Mouse (Mus musculus): ENCODE measurements around the gene Oas1h.

DNA sequence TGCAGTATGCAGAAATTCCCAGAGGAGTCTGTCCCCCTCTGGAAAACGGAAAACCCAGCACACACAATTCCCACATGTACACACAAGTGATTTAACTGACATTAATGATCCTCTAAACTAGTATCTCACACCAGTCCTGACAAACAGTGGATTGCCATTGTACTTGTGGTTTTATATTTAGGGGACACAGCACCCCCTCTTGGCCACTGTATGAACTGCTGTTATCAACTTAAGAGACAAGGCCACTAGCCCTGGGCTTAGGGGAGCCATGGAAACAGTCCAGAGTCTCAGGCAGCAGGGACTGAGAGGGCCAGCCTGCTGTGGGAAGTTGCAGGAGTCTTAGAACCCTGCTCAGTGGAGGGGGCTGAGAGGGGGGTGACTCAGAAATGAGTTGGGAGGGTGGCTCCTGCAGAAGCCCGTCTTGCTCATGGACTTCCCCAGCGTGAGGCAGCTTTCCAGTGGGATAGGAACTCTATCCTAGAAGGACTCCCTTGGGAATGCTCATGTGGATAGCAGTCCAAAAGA is 4.2 kb downstream of the Oas1h start:
- peak; percentile 64 for TF ChIP-seq ZC3H11A (IDR thresholded peaks at IDR 0.05; ENCODE audit: borderline replicate concordance, low read depth, low read length)
- no peak for TF ChIP-seq ZNF384 (IDR thresholded peaks at IDR 0.05; ENCODE audit: low read depth, low read length)
- TF ChIP-seq MAFK (IDR thresholded peaks at IDR 0.05; ENCODE audit: insufficient read depth, low read depth, low read length): no peak
- TF ChIP-seq HCFC1 (IDR thresholded peaks at IDR 0.05; ENCODE audit: borderline replicate concordance, insufficient read depth, low read length): no peak

Measured in ES-E14 (cell line).